Mouse (Mus musculus) left cerebral cortex, adult 2 months (tissue): ENCODE measurements around the gene Atf6. TPM values are rescaled to one million over a fixed set of nuclear protein-coding genes. Genes with fewer than 3 reads are reported as not detected.

Experiments used
- DNase-seq, 2 experiments: peaks; one replicate each; pipeline ENCODE4 v3.0.0; 2021 to 2022; ENCODE audit warnings: low spot score in 2 of 2, mixed read lengths in 1 of 2; ENCODE audit errors: extremely low spot score in 1 of 2
- H3K27ac ChIP-seq: fragments of 200-600 bp; 2 replicates; pipeline ENCODE4 v1.8.1; 2022
- H3K4me3 ChIP-seq: fragments of 200-600 bp; 2 replicates; pipeline ENCODE4 v1.8.1; 2022
- CTCF ChIP-seq: fragments of 200-600 bp; IDR thresholded peaks from 2 replicates; pipeline ENCODE4 v1.8.1; 2022; ENCODE audit warnings: antibody characterized with exemption, mild to moderate bottlenecking, moderate library complexity
- intact Hi-C: fragments of 180-260 bp; cut with DNase I; formaldehyde crosslinking; loops from one replicate; pipeline ENCODE4 v1.15.1; 2025
- total RNA-seq, 2 experiments: library from RNA; stranded (reverse); gene quantifications; 2 replicates each; pipeline ENCODE4 v1.2.3; 2021

The Atf6 gene
- total RNA-seq, 2 experiments from 2014 or later, result 52.7 to 59.5 TPM

DNA sequence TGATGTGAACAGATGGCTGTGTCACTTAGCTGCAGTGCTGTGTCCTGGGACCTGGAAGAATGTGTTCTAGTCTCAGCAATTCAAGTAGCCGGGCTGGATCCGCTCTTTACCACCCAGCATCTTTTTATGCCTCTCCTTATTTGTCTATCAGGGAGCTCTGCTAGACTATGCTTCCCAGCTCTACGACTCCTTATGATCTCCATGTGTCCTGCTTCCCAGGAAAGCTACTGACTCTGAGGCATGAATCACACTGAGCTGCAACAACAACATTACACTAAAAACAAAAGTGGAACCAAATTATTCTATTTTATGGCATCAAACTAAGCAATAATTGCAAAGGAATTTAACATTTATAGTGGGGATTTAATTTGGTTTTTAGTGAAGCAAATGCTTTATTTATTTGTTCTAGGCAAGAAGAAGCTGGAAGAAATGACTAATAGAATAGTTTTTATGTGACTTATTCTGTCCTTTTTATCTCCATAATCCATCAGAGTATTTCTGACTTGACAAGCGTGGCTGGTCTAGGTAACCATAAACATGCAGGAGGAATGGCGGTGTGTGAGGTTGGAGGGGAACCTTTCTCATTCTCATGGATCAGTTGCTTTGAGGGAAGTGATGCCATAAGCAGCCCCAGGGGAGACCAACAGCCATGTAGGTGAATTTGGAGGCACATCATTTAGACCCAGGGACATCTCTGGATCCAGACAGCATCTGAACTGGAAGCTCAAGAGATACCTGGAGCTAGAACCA lies 125.9 kb downstream of the Atf6 start:
- H3K4me3 ChIP-seq, result no peak overlapping the region
- no peak for TF ChIP-seq CTCF
- intact Hi-C loops, result no loop called here
- DNase-seq, result no peak
- H3K27ac ChIP-seq, result no peak overlapping the region

DNA sequence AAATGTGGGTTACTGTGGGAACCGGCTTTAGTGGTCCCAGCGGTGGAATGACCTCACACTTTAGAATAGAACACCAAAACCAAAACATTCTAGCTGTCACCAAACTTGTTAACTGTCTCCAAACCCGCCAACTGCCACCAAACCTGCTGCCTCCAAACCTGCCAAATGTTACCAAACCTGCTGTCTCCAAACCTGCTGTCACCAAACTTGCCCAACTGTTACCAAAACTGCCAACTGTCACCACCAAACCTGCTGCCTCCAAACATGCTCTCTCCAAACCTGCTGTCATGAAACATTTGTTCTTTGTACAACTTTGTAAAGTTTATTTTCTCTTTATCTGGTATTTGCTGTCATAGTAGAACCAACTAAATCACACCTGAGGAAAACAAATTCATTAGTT lies 132.7 kb downstream of the Atf6 start:
- TF ChIP-seq CTCF, result no peak
- no peak for DNase-seq
- no peak overlapping the region for H3K27ac ChIP-seq
- intact Hi-C loops, result no loop called here
- H3K4me3 ChIP-seq, result no peak overlapping the region

DNA sequence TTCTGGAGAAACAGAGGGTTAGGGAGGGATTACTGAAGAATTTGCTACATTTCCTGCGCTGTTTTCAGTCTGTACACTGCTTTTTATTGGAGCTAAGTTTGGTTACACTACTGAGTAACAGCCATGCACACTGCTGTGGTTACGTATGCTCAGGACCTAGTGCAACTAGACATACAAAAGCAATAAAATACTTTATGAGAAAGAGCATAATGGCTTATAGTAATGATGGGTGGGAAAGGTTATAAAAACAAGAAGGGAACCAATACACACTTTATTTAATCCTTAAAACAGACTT lies 135.0 kb downstream of the Atf6 start:
- H3K4me3 ChIP-seq, result no peak overlapping the region
- no peak for TF ChIP-seq CTCF
- peak overlapping the region; percentile 80 for H3K27ac ChIP-seq
- intact Hi-C loops, result no loop called here
- DNase-seq, result no peak

DNA sequence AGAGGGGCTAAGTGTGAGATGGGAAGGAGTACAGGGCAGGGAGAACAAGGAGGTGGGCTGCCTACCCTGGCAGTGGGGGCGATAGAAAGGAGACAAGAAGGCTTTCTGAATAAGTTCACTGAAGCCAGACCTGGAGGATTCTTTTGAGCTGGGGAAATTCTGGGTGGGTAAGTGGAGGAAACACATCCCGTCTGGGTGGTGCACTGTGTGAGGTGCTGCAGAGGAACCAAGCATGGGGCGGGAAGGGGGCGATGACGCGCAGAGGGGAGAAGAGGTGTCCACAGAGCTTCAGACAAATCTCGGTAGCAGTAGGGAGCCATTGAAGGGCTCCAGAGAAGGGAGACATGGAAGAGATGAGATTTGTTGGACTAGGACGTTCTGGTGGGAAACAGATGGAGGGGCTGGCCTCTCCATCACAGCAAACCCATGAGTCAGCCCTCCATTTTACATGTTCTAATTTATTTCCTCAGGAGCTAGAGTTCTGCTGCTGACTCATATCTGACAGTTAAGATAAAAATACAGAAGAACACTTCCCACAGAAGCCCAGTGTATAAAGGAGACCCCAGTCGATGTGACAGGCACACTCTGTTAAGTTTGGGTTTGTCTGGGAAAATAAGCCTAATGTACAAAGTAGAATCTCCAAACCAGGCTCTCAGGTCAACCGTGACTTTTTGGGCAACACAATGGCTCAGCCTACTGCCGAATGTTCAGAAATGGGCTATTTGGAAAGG lies 135.5 kb downstream of the Atf6 start:
- intact Hi-C loops, result no loop called here
- peak overlapping the region; percentile 80 for H3K27ac ChIP-seq
- DNase-seq, result peak in 1 of 2 experiments; percentile 15

DNA sequence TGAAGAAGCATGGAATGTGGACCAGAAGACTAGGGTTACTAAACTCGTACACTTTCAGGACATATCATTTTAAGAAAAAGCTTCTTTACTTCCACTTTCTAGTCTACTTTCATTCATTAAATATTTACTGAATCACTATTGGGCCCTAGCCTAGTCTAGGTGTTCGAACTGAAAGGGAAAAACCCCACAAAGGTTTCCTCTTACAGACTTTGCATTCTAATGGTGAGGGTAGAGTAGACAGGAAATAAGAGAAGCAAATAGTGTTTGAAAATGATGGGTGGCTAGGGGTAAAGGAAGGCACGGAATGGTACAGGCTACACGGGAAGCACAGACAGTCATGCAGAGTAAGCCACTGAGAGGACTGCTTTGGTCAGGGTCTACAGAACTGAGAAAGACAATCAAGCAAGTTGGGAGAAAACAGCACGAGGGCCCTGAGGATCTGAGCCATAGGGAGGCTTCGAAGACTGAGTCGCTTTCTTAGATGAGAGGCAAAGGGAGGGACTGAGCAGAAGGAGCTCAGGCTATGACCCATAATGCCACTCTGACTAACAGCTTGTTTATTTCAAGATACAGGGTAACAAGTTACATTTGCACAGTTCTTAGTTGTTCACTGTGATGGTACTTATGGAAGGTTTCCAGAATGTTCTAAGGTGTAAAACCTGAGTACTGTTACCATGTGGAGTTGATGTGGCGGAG lies 138.2 kb downstream of the Atf6 start:
- Histone ChIP-seq H3K4me3 (no peak overlapping the region), H3K27ac (peak overlapping the region; percentile 15; the same call in 1 of the 2 replicates)
- no peak for TF ChIP-seq CTCF
- intact Hi-C loops, result no loop called here
- DNase-seq, result no peak

More for the DNA sequence above, 135.5 kb downstream of the Atf6 start:
- no peak overlapping the region for H3K4me3 ChIP-seq
- no peak for TF ChIP-seq CTCF

DNA sequence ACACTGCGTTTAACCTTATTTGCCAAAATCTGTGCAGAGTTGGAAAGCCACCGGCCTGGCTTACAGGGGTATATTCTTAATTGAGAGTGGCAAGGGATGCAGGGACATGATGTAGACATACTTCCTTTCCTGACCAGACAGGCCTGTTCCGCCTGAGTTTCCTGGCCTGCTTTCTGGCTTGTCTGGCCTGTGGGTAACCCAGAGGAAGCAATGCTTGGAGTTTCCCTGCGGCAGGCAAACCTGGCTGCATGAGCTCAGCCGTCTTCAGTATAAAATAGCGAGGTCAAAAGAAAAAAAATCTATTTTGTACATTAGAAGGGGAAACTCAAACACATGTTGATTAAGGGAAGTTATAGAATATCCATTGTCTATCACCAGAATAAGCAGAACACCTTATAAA lies 139.0 kb downstream of the Atf6 start:
- TF ChIP-seq CTCF, result no peak
- intact Hi-C loops, result no loop called here
- peak overlapping the region; percentile 18; the same call in 1 of the 2 replicates for H3K27ac ChIP-seq
- no peak overlapping the region for H3K4me3 ChIP-seq
- no peak for DNase-seq

DNA sequence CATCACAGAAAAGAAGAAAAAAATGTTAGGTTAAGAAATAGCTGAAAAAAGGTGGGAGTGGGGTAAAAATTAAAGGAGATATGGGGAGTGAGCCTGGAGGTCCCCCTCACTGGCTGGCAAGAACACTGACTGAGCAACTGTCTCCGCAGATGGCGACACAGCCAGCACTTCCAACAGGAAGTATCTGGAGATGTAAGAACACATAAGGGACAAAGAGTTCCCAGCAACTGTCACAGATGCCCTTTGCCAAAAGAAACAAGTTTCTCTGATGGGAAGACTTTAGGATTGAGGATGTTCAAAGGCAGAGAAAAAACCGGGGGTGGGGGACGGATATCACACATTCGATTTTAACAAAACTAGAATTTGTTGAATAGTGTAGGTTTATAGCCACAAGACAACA lies 146.0 kb downstream of the Atf6 start:
- Histone ChIP-seq H3K4me3 (no peak overlapping the region), H3K27ac (no peak overlapping the region)
- DNase-seq, result no peak
- intact Hi-C loops, result no loop called here
- no peak for TF ChIP-seq CTCF

DNA sequence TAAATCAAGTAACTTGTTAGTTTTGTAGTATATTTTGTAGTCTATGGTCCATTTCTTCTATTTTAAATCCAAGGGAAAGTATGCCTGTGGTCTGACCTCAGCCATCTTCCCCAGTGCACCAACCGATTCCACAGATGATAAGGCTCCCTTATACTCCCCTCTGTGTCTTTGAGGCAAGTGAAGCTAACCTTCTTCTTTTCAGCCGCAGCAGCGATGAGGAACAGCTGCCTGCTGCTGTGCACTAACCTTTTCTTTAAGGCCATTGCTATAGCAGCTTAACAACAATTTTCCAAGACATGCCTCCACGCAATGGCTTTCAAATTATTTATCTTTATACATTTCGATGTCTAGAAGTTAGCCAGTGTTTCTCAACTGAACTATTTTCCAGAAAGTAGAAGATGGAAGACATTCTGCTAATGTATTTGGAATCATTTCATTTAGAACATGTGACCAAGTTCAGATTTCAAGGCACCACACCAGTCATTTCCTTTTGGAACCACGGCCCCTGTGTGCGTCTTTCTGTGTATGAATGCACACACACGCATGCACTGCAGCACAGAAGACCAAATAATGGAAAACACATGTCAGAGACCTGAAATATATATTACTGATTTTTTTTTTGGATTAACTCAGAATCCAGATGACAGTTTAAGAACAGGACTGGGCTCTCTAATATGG lies 149.3 kb downstream of the Atf6 start:
- intact Hi-C loops, result no loop called here
- no peak for TF ChIP-seq CTCF
- Histone ChIP-seq H3K27ac (no peak overlapping the region), H3K4me3 (no peak overlapping the region)
- DNase-seq, result no peak

DNA sequence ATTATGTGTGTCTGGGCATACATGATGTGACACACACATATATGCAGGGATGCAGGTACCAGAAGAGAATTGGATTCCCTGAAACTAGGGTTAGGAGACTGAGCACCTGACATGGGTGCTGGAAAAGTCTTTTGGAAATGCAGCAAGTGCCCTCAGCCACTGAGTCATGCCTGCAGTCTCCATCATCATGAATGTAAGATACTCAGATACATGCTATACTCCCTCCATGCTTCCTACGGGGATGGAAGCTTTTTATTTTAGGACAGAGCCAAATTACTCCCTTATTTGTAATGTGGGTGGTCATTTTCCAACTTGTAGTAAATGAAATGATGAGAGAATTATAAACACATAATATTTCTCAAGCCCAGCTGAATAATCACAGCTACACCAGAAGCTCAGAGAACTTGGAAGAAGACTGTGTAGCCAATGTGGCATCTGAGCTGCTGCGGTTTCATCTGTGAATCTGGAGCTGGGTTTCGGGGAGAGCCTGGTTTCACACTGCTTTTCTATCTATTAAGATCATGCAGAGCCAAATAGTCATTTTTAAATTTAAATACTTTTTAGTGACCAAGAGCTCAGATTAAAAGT lies 150.2 kb downstream of the Atf6 start:
- H3K27ac ChIP-seq, result no peak overlapping the region
- DNase-seq, result no peak
- no peak for TF ChIP-seq CTCF
- intact Hi-C loops, result no loop called here
- no peak overlapping the region for H3K4me3 ChIP-seq

DNA sequence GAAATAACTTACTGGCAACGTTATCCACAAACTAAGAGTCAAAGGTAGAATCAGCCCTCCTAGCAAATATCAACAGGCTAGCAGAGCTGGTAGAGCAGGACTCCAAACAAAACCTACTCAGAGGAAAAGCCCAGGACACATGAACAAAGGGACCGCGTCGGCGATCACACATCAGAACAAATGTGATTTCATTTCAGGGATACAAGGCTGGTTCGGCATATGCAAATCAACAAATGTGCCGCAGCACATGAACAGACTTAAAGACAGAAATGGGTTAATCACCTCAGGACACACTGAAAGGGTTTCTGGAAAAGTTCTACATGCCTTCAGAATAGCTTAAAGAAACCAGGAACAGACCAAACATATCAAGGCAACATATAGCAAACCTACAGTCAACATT lies 155.8 kb downstream of the Atf6 start:
- intact Hi-C loops, result no loop called here
- TF ChIP-seq CTCF, result no peak
- H3K4me3 ChIP-seq, result no peak overlapping the region
- no peak for DNase-seq
- no peak overlapping the region for H3K27ac ChIP-seq

DNA sequence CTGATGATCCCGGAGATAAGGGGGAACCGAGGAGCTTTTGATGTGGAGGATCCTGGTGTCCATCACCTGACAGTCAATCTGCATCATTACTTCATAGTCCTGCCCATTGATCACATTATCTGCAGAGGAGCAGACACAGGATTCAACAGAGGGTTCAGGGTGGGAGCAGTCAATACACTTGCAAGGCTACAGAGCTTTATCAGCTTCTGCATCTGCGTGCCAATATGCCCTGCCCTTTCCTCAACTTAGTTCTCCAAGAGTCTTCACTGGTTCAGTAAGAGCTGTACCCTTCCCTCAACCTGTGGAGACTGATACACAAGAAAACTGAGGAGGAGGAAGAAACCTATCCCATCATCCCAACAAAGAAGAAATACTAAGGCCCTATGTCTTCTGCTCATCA lies 157.6 kb downstream of the Atf6 start:
- intact Hi-C loops, result no loop called here
- H3K27ac ChIP-seq, result no peak overlapping the region

More for the DNA sequence above, 157.6 kb downstream of the Atf6 start:
- no peak overlapping the region for H3K4me3 ChIP-seq
- no peak for DNase-seq
- no peak for TF ChIP-seq CTCF
